Mouse (Mus musculus) forebrain, embryonic 10.5 days (tissue): Measurements from ENCODE around the gene 4930568D16Rik. TPM values are rescaled to one million over a fixed set of nuclear protein-coding genes. Genes with fewer than 3 reads are reported as not detected.

Experiments
- DNase-seq: peaks from one replicate; pipeline ENCODE4 v3.0.0-alpha.2; 2017; ENCODE audit warnings: low spot score; ENCODE audit errors: extremely low spot score
- H3K27ac ChIP-seq: fragments of 300-500 bp; sonication (generic); 2 replicates; pipeline ENCODE4 v1.5.1; 2016; ENCODE audit warnings: mild to moderate bottlenecking
- H3K27me3 ChIP-seq: fragments of 300-500 bp; sonication (generic); 2 replicates; pipeline ENCODE4 v1.6.1; 2016; ENCODE audit warnings: mild to moderate bottlenecking; ENCODE audit not compliant: poor library complexity, severe bottlenecking
- H3K36me3 ChIP-seq: fragments of 300-500 bp; sonication (generic); replicated peaks from 2 replicates; pipeline ENCODE4 v1.6.1; 2016; ENCODE audit warnings: mild to moderate bottlenecking, moderate library complexity
- H3K4me1 ChIP-seq: fragments of 300-500 bp; sonication (generic); 2 replicates; pipeline ENCODE4 v1.6.1; 2016
- H3K4me3 ChIP-seq: fragments of 300-500 bp; sonication (generic); 2 replicates; pipeline ENCODE4 v1.5.1; 2016; ENCODE audit warnings: mild to moderate bottlenecking, moderate library complexity
- H3K9me3 ChIP-seq: fragments of 300-500 bp; sonication (generic); 2 replicates; pipeline ENCODE4 v1.6.1; 2016; ENCODE audit warnings: mild to moderate bottlenecking, moderate library complexity
- WGBS: fragments of 180-500 bp; shearing (Covaris S2); methylation state at CpG from one replicate; pipeline ENCODE4 v1.1.7; 2016; 5-methylcytosine and 5-hydroxymethylcytosine counted together
- polyA plus RNA-seq: library from polyadenylated mRNA; unstranded; fragments of >200 nt; fragmentation: Nextera tagmentation; extraction: Ambion mirVana; gene quantifications from 2 replicates; pipeline ENCODE4 v1.2.1, GENCODE M21; 2016

The 4930568D16Rik gene
- polyA plus RNA-seq, 1 experiment from 2014 or later: not detected

DNA sequence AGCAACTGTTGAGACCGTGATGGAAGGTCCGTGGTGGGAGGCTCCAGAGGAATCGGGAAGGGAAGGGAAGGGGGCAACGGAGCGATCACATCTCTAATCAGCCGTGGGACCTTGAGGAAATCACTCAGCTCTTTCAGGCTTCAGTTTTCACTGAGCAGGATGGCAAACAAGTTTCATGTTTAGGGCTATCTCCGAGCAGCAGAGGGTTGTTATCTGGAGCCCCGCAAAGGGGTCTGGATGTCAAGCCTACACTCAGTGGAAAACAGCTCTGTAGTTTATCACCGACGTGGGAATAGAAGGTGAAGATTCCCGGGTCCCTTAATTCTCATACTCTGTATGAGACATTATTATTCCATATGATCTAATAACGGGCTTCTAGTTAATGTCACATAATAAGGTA lies 49.1 kb downstream of the 4930568D16Rik start:
- no peak for DNase-seq
- Histone ChIP-seq H3K9me3 (no peaks in the 10 kb centered on the region), H3K4me1 (peaks cover 22% of the 10 kb centered on the region), H3K4me3 (no peak overlapping the region), H3K36me3 (no peaks in the 10 kb centered on the region), H3K27ac (no peak overlapping the region), H3K27me3 (no peaks in the 10 kb centered on the region)
- WGBS: 91% methylated on average over 12 of the region's 12 CpGs

DNA sequence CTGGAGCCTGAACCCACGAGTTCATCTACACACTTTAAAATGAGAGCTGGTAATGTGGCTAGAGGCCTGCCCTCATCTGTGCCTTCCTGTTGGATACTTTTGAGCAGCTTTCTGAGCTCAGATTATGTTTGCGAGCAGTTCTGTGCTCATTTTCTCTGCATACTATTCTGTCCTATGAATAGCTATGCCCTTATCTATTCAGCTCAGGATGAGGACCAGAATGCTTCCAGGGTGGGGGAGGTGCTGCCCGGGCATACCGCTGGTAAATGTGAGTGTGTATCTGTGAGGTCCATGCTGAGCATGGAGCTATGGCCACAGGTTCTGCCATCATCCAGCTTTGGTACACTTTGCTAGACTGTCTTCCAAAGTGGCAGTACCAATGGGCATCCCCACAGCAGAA lies 49.9 kb downstream of the 4930568D16Rik start:
- H3K27me3 ChIP-seq: no peaks in the 10 kb centered on the region
- DNase-seq: no peak
- peaks cover 22% of the 10 kb centered on the region for H3K4me1 ChIP-seq
- no peaks in the 10 kb centered on the region for H3K9me3 ChIP-seq
- 90% methylated on average over 4 of the region's 4 CpGs for WGBS
- H3K27ac ChIP-seq: no peak overlapping the region
- H3K4me3 ChIP-seq: no peak overlapping the region
- H3K36me3 ChIP-seq: no peaks in the 10 kb centered on the region

DNA sequence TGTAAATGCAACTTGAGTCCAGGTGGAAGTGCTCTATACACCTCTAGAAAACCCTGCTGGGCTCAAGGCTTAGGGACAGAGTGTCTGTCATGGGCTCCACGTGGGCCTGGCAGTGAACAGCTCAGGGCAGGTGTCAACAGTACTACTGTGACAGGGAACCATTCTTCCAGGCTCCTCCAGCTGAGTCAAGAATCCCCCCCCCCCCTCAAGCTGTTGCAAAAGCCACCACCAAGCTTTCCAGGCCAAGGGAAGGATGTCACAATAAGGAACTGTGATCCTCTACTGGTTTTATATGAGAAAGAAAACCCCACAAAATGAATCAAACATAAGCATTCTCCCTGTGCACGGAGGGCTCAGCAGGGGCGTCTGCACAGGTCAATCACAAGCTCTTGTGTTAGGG lies 53.2 kb downstream of the 4930568D16Rik start:
- H3K4me3 ChIP-seq: no peak overlapping the region
- H3K36me3 ChIP-seq: no peaks in the 10 kb centered on the region
- peaks cover 18% of the 10 kb centered on the region for H3K4me1 ChIP-seq
- no peaks in the 10 kb centered on the region for H3K9me3 ChIP-seq
- no peak for DNase-seq
- no peaks in the 10 kb centered on the region for H3K27me3 ChIP-seq
- no peak overlapping the region for H3K27ac ChIP-seq
- 44% methylated on average over 3 of the region's 3 CpGs for WGBS

DNA sequence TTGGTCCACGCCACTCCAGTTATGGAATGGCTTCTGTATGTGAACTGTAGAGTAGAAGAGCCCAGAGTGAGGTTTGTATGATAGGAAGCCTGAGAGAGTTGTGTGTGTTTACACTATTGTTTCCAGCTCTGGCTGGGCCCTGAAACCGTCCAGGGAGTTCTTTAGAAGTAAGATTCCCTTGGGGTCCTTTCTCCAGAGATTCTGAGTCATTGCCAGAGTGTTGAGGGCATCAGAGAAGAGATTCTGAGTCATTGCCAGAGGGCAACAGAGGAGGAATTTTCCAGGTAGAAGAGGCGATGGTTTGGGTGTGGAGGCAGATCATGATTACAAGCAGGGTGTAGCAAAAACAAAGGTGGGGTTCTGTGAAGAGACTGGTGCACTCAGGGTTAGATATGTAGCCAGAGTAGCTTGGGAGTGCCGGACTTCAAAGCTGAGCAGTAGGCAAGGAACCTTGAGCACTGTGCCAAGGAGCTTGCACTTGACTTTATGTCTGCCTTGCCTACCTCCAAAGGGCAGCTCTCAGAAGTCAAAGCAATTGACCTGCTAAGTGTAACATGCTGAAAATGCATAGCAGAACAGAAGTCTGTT lies 57.5 kb downstream of the 4930568D16Rik start:
- no peak for DNase-seq
- Histone ChIP-seq H3K27me3 (no peaks in the 10 kb centered on the region), H3K4me1 (peaks cover 16% of the 10 kb centered on the region), H3K36me3 (no peaks in the 10 kb centered on the region), H3K9me3 (no peaks in the 10 kb centered on the region), H3K4me3 (no peak overlapping the region), H3K27ac (no peak overlapping the region)
- 87% methylated on average over 4 of the region's 4 CpGs for WGBS

- no peak for DNase-seq
- H3K9me3 ChIP-seq: no peaks in the 10 kb centered on the region
- H3K36me3 ChIP-seq: no peaks in the 10 kb centered on the region
- H3K4me1 ChIP-seq: no peaks in the 10 kb centered on the region
- WGBS: 73% methylated on average over 1 of the region's 1 CpGs
- H3K27ac ChIP-seq: no peak overlapping the region
- H3K4me3 ChIP-seq: no peak overlapping the region
- no peaks in the 10 kb centered on the region for H3K27me3 ChIP-seq
These were observed 59.4 kb downstream of the 4930568D16Rik start for GRCm38 (mm10) chr2:35308166-35308565.

Other genes with a start within 250 kb of the 4930568D16Rik start
- gene Rab14, start 166.6 kb downstream of the 4930568D16Rik start, polyA plus RNA-seq: 254 and 258 TPM in 2 replicates
- 14.6 and 15.5 TPM in 2 replicates for gene Gsn, start 111.3 kb downstream of the 4930568D16Rik start, polyA plus RNA-seq
- 10.1 and 10.5 TPM in 2 replicates for gene Stom, start 30.8 kb downstream of the 4930568D16Rik start, polyA plus RNA-seq
- gene 4930402F06Rik, start 29.4 kb upstream of the 4930568D16Rik start, polyA plus RNA-seq: not detected in 2 replicates
- 6.4 TPM in 2 replicates for gene Ggta1, start 95.5 kb upstream of the 4930568D16Rik start, polyA plus RNA-seq
- 22.0 and 23.3 TPM in 2 replicates for gene Dab2ip, start 190.5 kb upstream of the 4930568D16Rik start, polyA plus RNA-seq